Mouse (Mus musculus): ENCODE results near the gene 4930404N11Rik. TPM values are rescaled to one million over a fixed set of nuclear protein-coding genes. Genes with fewer than 3 reads are reported as not detected.

4930404N11Rik gene
- polyA plus RNA-seq, 1 experiment from 2014 or later: 0.81 TPM

- ATAC-seq (replicated peaks; ENCODE audit: insufficient number of reproducible peaks, insufficient read depth, low FRiP score, low read depth): no peak
- peaks cover 43% of the 10 kb centered on the region for H3K4me1 ChIP-seq (replicated peaks)
These were observed 23.8 kb upstream of the 4930404N11Rik start for GRCm38 (mm10) chr10:81389373-81389772.

GRCm38 (mm10) chr10:81388505-81389055 is 23.0 kb upstream of the 4930404N11Rik start, which contains the start of gene Gm48552:
Gene Gm48552, plus strand, starts transcription at chr10:81389005.
- Histone ChIP-seq H3K4me1 (replicated peaks) (peaks cover 37% of the 10 kb centered on the region), H3K4me2 (no peak within 1 kb of the TSS), H3K4me3 (no peak within 1 kb of the TSS), H3K36me3 (peaks cover 28% of the 10 kb centered on the region), H3K27me3 (no peaks in the 10 kb centered on the region), H3K9me3 (replicated peaks) (no peaks in the 10 kb centered on the region), H3K9ac (peak within 1 kb of the TSS; percentile 36), H3K27ac (peak within 1 kb of the TSS; percentile 63)
- 85% methylated on average over 5 of the region's 5 CpGs for WGBS
- no peak for ATAC-seq (replicated peaks; ENCODE audit: insufficient number of reproducible peaks, insufficient read depth, low FRiP score, low read depth)

More at GRCm38 (mm10) chr10:81389373-81389772, 23.8 kb upstream of the 4930404N11Rik start:
- Histone ChIP-seq H3K27ac (peak overlapping the region; percentile 63), H3K36me3 (peaks cover 28% of the 10 kb centered on the region), H3K4me2 (no peak overlapping the region), H3K27me3 (no peaks in the 10 kb centered on the region), H3K9me3 (replicated peaks) (no peaks in the 10 kb centered on the region), H3K4me3 (no peak overlapping the region), H3K9ac (peak overlapping the region; percentile 36)
- WGBS: 41% methylated on average over 3 of the region's 3 CpGs

- H3K9me3 ChIP-seq (replicated peaks): no peaks in the 10 kb centered on the region
- H3K27ac ChIP-seq: no peak overlapping the region
- H3K4me1 ChIP-seq (replicated peaks): peaks cover 29% of the 10 kb centered on the region
- H3K4me2 ChIP-seq: no peak overlapping the region
- H3K4me3 ChIP-seq: no peak overlapping the region
- WGBS: 92% methylated on average over 20 of the region's 20 CpGs
- H3K27me3 ChIP-seq: no peaks in the 10 kb centered on the region
- H3K36me3 ChIP-seq: peaks cover 28% of the 10 kb centered on the region
- ATAC-seq (replicated peaks; ENCODE audit: insufficient number of reproducible peaks, insufficient read depth, low FRiP score, low read depth): no peak
- no peak overlapping the region for H3K9ac ChIP-seq
These were observed 22.1 kb upstream of the 4930404N11Rik start for GRCm38 (mm10) chr10:81387716-81388115.

GRCm38 (mm10) chr10:81385603-81386306 is 20.1 kb upstream of the 4930404N11Rik start:
- peak overlapping the region; percentile 87 for H3K4me2 ChIP-seq
- peaks cover 37% of the 10 kb centered on the region for H3K4me1 ChIP-seq (replicated peaks)
- no peak for ATAC-seq (replicated peaks; ENCODE audit: insufficient number of reproducible peaks, insufficient read depth, low FRiP score, low read depth)
- H3K27me3 ChIP-seq: no peaks in the 10 kb centered on the region
- H3K9me3 ChIP-seq (replicated peaks): no peaks in the 10 kb centered on the region
- peaks cover 28% of the 10 kb centered on the region for H3K36me3 ChIP-seq
- H3K27ac ChIP-seq: no peak overlapping the region
- 75% methylated on average over 22 of the region's 22 CpGs for WGBS
- H3K4me3 ChIP-seq: peak overlapping the region; percentile 95
- H3K9ac ChIP-seq: no peak overlapping the region

GRCm38 (mm10) chr10:81384605-81384982 is 19.0 kb upstream of the 4930404N11Rik start:
- no peaks in the 10 kb centered on the region for H3K9me3 ChIP-seq (replicated peaks)
- 0% methylated on average over 19 of the region's 19 CpGs for WGBS
- H3K27ac ChIP-seq: peak overlapping the region; percentile 86
- no peaks in the 10 kb centered on the region for H3K27me3 ChIP-seq
- ATAC-seq (replicated peaks; ENCODE audit: insufficient number of reproducible peaks, insufficient read depth, low FRiP score, low read depth): peak; percentile 34; the same call in 1 of the 2 replicates
- H3K4me1 ChIP-seq (replicated peaks): peaks cover 29% of the 10 kb centered on the region
- peaks cover 28% of the 10 kb centered on the region for H3K36me3 ChIP-seq
- peak overlapping the region; percentile 95 for H3K4me3 ChIP-seq
- peak overlapping the region; percentile 86 for H3K9ac ChIP-seq
- H3K4me2 ChIP-seq: peak overlapping the region; percentile 87

GRCm38 (mm10) chr10:81383802-81384604 is 18.4 kb upstream of the 4930404N11Rik start, which contains the start of the genes Dohh and Gm48551:
Gene Dohh, plus strand, starts transcription at chr10:81384428.
Gene Gm48551, plus strand, starts transcription at chr10:81384466.
- Histone ChIP-seq H3K27ac (peak within 1 kb of the TSS; percentile 86), H3K4me1 (replicated peaks) (peaks cover 26% of the 10 kb centered on the region), H3K4me2 (peak within 1 kb of the TSS; percentile 87), H3K36me3 (peaks cover 28% of the 10 kb centered on the region), H3K27me3 (no peaks in the 10 kb centered on the region), H3K9me3 (replicated peaks) (no peaks in the 10 kb centered on the region), H3K4me3 (peak within 1 kb of the TSS; percentile 95), H3K9ac (peak within 1 kb of the TSS; percentile 86)
- 5% methylated on average over 53 of the region's 54 CpGs for WGBS
- peak; percentile 93 for ATAC-seq (replicated peaks; ENCODE audit: insufficient number of reproducible peaks, insufficient read depth, low FRiP score, low read depth)

- no peak for ATAC-seq (replicated peaks; ENCODE audit: insufficient number of reproducible peaks, insufficient read depth, low FRiP score, low read depth)
- Histone ChIP-seq H3K9me3 (replicated peaks) (no peaks in the 10 kb centered on the region), H3K4me2 (no peak overlapping the region), H3K9ac (no peak overlapping the region), H3K27ac (peak overlapping the region; percentile 11), H3K4me1 (replicated peaks) (peaks cover 34% of the 10 kb centered on the region), H3K4me3 (no peak overlapping the region), H3K27me3 (no peaks in the 10 kb centered on the region), H3K36me3 (peaks cover 9% of the 10 kb centered on the region)
- WGBS: 23% methylated on average over 5 of the region's 5 CpGs
These were observed 16.4 kb upstream of the 4930404N11Rik start for GRCm38 (mm10) chr10:81382039-81382438.

- Histone ChIP-seq H3K4me2 (no peak overlapping the region), H3K27me3 (no peaks in the 10 kb centered on the region), H3K4me3 (no peak overlapping the region), H3K4me1 (replicated peaks) (peaks cover 39% of the 10 kb centered on the region), H3K9me3 (replicated peaks) (no peaks in the 10 kb centered on the region), H3K36me3 (peaks cover 8% of the 10 kb centered on the region; the same call in 1 of the 2 replicates), H3K27ac (no peak overlapping the region), H3K9ac (no peak overlapping the region)
- 82% methylated on average over 6 of the region's 6 CpGs for WGBS
- ATAC-seq (replicated peaks; ENCODE audit: insufficient number of reproducible peaks, insufficient read depth, low FRiP score, low read depth): no peak
These were observed 14.3 kb upstream of the 4930404N11Rik start for GRCm38 (mm10) chr10:81379809-81380378.

GRCm38 (mm10) chr10:81379183-81379553 is 13.6 kb upstream of the 4930404N11Rik start:
- no peak for ATAC-seq (replicated peaks; ENCODE audit: insufficient number of reproducible peaks, insufficient read depth, low FRiP score, low read depth)
- Histone ChIP-seq H3K4me3 (peak overlapping the region; percentile 93), H3K27ac (peak overlapping the region; percentile 68), H3K36me3 (peaks cover 11% of the 10 kb centered on the region; the same call in 1 of the 2 replicates), H3K9ac (peak overlapping the region; percentile 60), H3K4me1 (replicated peaks) (peaks cover 39% of the 10 kb centered on the region), H3K9me3 (replicated peaks) (no peaks in the 10 kb centered on the region), H3K27me3 (no peaks in the 10 kb centered on the region), H3K4me2 (peak overlapping the region; percentile 79)
- 58% methylated on average over 3 of the region's 3 CpGs for WGBS

- peak; percentile 93 for ATAC-seq (replicated peaks; ENCODE audit: insufficient number of reproducible peaks, insufficient read depth, low FRiP score, low read depth)
- Histone ChIP-seq H3K4me3 (peak overlapping the region; percentile 93), H3K27ac (peak overlapping the region; percentile 77), H3K36me3 (peaks cover 14% of the 10 kb centered on the region; the same call in 1 of the 2 replicates), H3K4me2 (peak overlapping the region; percentile 89), H3K27me3 (no peaks in the 10 kb centered on the region), H3K9me3 (replicated peaks) (no peaks in the 10 kb centered on the region), H3K9ac (peak overlapping the region; percentile 60), H3K4me1 (replicated peaks) (peaks cover 39% of the 10 kb centered on the region)
- under 1% methylated on average over 46 of the region's 46 CpGs for WGBS
These were observed 13.1 kb upstream of the 4930404N11Rik start for GRCm38 (mm10) chr10:81378553-81379182.
